Mouse (Mus musculus) CH12.LX (cell line): ENCODE measurements around the gene Ttll13. TPM values are rescaled to one million over a fixed set of nuclear protein-coding genes. Genes with fewer than 3 reads are reported as not detected.

Experiments used
- DNase-seq: peaks from one replicate; pipeline ENCODE4 v3.0.0-alpha.2; 2013; ENCODE audit errors: extremely low read depth
- H3K27ac ChIP-seq: 2 replicates; pipeline ENCODE4 v1.5.1; 2012; ENCODE audit warnings: low read depth, mild to moderate bottlenecking, control low read depth, moderate library complexity; ENCODE audit not compliant: insufficient read depth
- H3K27me3 ChIP-seq: replicated peaks from 2 replicates; pipeline ENCODE3; 2012; ENCODE audit warnings: inconsistent platforms
- H3K36me3 ChIP-seq, 2 experiments: replicated peaks in 1 of 2; 2 replicates each; pipeline versions ENCODE3 to v1.6.1; 2012; ENCODE audit warnings: inconsistent platforms in 1 of 2, low read length in 1 of 2, mild to moderate bottlenecking in 1 of 2, mixed read lengths in 1 of 2, moderate library complexity in 1 of 2; ENCODE audit not compliant: control insufficient read depth in 1 of 2, insufficient read depth in 1 of 2
- H3K4me1 ChIP-seq, 2 experiments: 2 replicates each; pipeline ENCODE4 v1.6.1; 2012; ENCODE audit warnings: inconsistent platforms in 1 of 2, moderate library complexity in 1 of 2; ENCODE audit not compliant: insufficient read depth in 2 of 2, control insufficient read depth in 1 of 2
- H3K4me2 ChIP-seq: 2 replicates; pipeline ENCODE4 v1.6.1; 2012; ENCODE audit warnings: low read depth, mild to moderate bottlenecking, control low read depth; ENCODE audit not compliant: poor library complexity, insufficient read depth, severe bottlenecking
- H3K4me3 ChIP-seq, 3 experiments: fragments of 150-350 bp in 1 of 3; sonication (generic) in 1 of 3; replicated peaks in 1 of 3; 2 replicates each; pipeline versions ENCODE3 to v1.5.1; 2011 to 2012; ENCODE audit warnings: low read depth in 2 of 3, low read length in 2 of 3, mild to moderate bottlenecking in 2 of 3, moderate library complexity in 2 of 3, control low read depth in 1 of 3, improper control_type of control experiment in 1 of 3, inconsistent platforms in 1 of 3, mixed read lengths in 1 of 3; ENCODE audit not compliant: poor library complexity in 1 of 3
- H3K79me2 ChIP-seq: replicated peaks from 2 replicates; pipeline ENCODE4 v1.6.1; 2012; ENCODE audit warnings: mild to moderate bottlenecking, moderate library complexity; ENCODE audit not compliant: control insufficient read depth, poor library complexity, insufficient read depth, severe bottlenecking; ENCODE audit errors: extremely low read depth
- H3K9ac ChIP-seq: 2 replicates; pipeline ENCODE4 v1.6.1; 2012; ENCODE audit warnings: low read depth, mild to moderate bottlenecking, control low read depth, moderate library complexity; ENCODE audit not compliant: insufficient read depth
- H3K9me3 ChIP-seq: replicated peaks from 2 replicates; pipeline ENCODE3; 2012; ENCODE audit warnings: low read length, inconsistent platforms, mixed read lengths
- CHD2 ChIP-seq: IDR thresholded peaks from 2 replicates; pipeline ENCODE4 v1.6.1; 2011; ENCODE audit warnings: low read length, improper control_type of control experiment
- CTCF ChIP-seq, 2 experiments: IDR thresholded peaks in 1 of 2; conservative IDR thresholded peaks in 1 of 2; 2 replicates each; pipeline ENCODE4 v1.5.1; 2011 to 2012; ENCODE audit warnings: low read depth in 2 of 2, low read length in 2 of 2, improper control_type of control experiment in 1 of 2, inconsistent platforms in 1 of 2, mild to moderate bottlenecking in 1 of 2, moderate library complexity in 1 of 2
- EP300 ChIP-seq: IDR thresholded peaks from 2 replicates; pipeline ENCODE4 v1.6.1; 2011; ENCODE audit warnings: low read length, improper control_type of control experiment
- GABPA ChIP-seq: IDR thresholded peaks from 2 replicates; pipeline ENCODE4 v1.6.1; 2012; ENCODE audit warnings: low read depth, low read length, improper control_type of control experiment, inconsistent platforms; ENCODE audit not compliant: insufficient replicate concordance
- HCFC1 ChIP-seq: IDR thresholded peaks from 2 replicates; pipeline ENCODE4 v1.6.1; 2012; ENCODE audit warnings: low read depth, mild to moderate bottlenecking, inconsistent platforms, low read length, improper control_type of control experiment
- IRF4 ChIP-seq: IDR thresholded peaks from 2 replicates; pipeline ENCODE4 v1.6.1; 2014; ENCODE audit warnings: low read depth, mild to moderate bottlenecking, inconsistent platforms, low read length, improper control_type of control experiment
- JUN ChIP-seq: IDR thresholded peaks from 2 replicates; pipeline ENCODE4 v1.6.1; 2011; ENCODE audit warnings: low read depth, mild to moderate bottlenecking, low read length, improper control_type of control experiment, moderate library complexity; ENCODE audit not compliant: insufficient read depth
- JUND ChIP-seq: conservative IDR thresholded peaks from 2 replicates; pipeline ENCODE4 v1.6.1; 2011; ENCODE audit warnings: low read depth, low read length, improper control_type of control experiment
- KAT2A ChIP-seq: IDR thresholded peaks from 2 replicates; pipeline ENCODE4 v1.6.1; 2012; ENCODE audit warnings: low read length, improper control_type of control experiment, inconsistent platforms; ENCODE audit not compliant: insufficient replicate concordance
- NELFE ChIP-seq: IDR thresholded peaks from 2 replicates; pipeline ENCODE4 v1.6.1; 2011; ENCODE audit warnings: low read depth, low read length, improper control_type of control experiment
- RAD21 ChIP-seq: IDR thresholded peaks from 2 replicates; pipeline ENCODE4 v1.6.1; 2011; ENCODE audit warnings: low read depth, mild to moderate bottlenecking, low read length, improper control_type of control experiment, moderate library complexity
- SIN3A ChIP-seq: IDR thresholded peaks from 2 replicates; pipeline ENCODE4 v1.6.1; 2012; ENCODE audit warnings: low read length, improper control_type of control experiment, inconsistent platforms
- SMC3 ChIP-seq: IDR thresholded peaks from 2 replicates; pipeline ENCODE4 v1.6.1; 2011; ENCODE audit warnings: low read depth, low read length, improper control_type of control experiment
- UBTF ChIP-seq: IDR thresholded peaks from 2 replicates; pipeline ENCODE4 v1.6.1; 2012; ENCODE audit warnings: low read depth, mild to moderate bottlenecking, inconsistent platforms, low read length, improper control_type of control experiment, moderate library complexity
- USF1 ChIP-seq: IDR thresholded peaks from 2 replicates; pipeline ENCODE4 v1.6.1; 2014; ENCODE audit warnings: low read depth, mild to moderate bottlenecking, inconsistent platforms, low read length, improper control_type of control experiment
- ZC3H11A ChIP-seq: IDR thresholded peaks from 2 replicates; pipeline ENCODE4 v1.6.1; 2012; ENCODE audit warnings: low read depth, mild to moderate bottlenecking, inconsistent platforms, low read length, improper control_type of control experiment
- ZMIZ1 ChIP-seq: IDR thresholded peaks from 2 replicates; pipeline ENCODE4 v1.6.1; 2012; ENCODE audit warnings: low read depth, mild to moderate bottlenecking, inconsistent platforms, low read length, improper control_type of control experiment
- dilution Hi-C: fragments of 300-500 bp; cut with MboI; formaldehyde crosslinking; loops from 2 replicates; pipeline ENCODE4 v1.14.3; 2020; ENCODE audit warnings: low sequenced_read_pairs; ENCODE audit not compliant: extremely low pct_unique_long_range_greater_than_20kb, extremely low pct_ligation_motif_present
- in situ Hi-C: fragments of 300-500 bp; cut with MboI; formaldehyde crosslinking; loops from 3 replicates; pipeline ENCODE4 v1.14.3; 2019; ENCODE audit warnings: low sequenced_read_pairs, low pct_ligation_motif_present, low pct_unique_long_range_greater_than_20kb, mixed read lengths
- polyA plus RNA-seq: library from polyadenylated mRNA; unstranded; fragments of >175 nt; gene quantifications from 2 replicates; pipeline ENCODE4 v1.2.1, GENCODE M21; 2012; ENCODE audit warnings: low read depth; ENCODE audit not compliant: insufficient read length
- total RNA-seq, 2 experiments: library from RNA; depleted of rRNA; stranded (reverse); fragments of 300-350 nt in 1 of 2; fragments of >200 nt in 1 of 2; gene quantifications; 2 replicates each; pipeline ENCODE4 v1.2.3; 2012 to 2014

Gene Ttll13
- total and polyA plus RNA-seq, 3 experiments = 0.59 TPM; not detected in 2

- no peak for TF ChIP-seq CHD2
- no peak for TF ChIP-seq SMC3
- TF ChIP-seq EP300 = no peak
- no peak for TF ChIP-seq SIN3A
- TF ChIP-seq IRF4 = no peak
- no peak for TF ChIP-seq UBTF
- no peak for TF ChIP-seq USF1
- no peak for TF ChIP-seq GABPA
- TF ChIP-seq JUN = no peak
- TF ChIP-seq NELFE = no peak
- TF ChIP-seq HCFC1 = no peak
- TF ChIP-seq KAT2A = no peak
- no peak for TF ChIP-seq JUND
- Histone ChIP-seq H3K36me3 (peaks cover 50 to 93% of the 10 kb centered on the region in 2 experiments), H3K79me2 (no peaks in the 10 kb centered on the region), H3K9ac (no peak overlapping the region), H3K27ac (no peak overlapping the region), H3K4me3 (no peak overlapping the region), H3K27me3 (no peaks in the 10 kb centered on the region), H3K4me1 (no peaks in the 10 kb centered on the region), H3K9me3 (no peaks in the 10 kb centered on the region), H3K4me2 (no peak overlapping the region)
- DNase-seq = no peak
- dilution Hi-C loops (no loop called here), in situ Hi-C loops (no loop called here)
These were observed 33.9 kb downstream of the Ttll13 start for GRCm38 (mm10) chr7:80280032-80280431.

DNA sequence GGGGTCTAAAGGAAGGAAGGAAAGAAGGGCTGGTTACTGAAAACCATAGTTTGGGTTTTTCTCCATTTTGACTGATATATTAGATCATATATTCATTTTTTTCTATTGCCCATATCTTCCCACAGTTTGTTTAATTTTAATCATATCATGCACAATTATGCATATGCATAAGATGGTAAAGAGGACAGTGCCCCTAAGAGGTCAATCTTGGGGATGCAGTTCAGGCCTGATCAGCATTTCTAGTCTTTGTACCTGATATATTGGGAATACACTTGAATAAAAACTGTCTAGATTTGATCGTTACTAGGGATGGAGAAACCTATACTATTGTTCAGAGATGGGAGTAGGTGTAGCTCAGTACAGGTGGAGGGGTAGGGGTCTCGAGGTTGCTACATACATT lies 34.8 kb downstream of the Ttll13 start:
- Histone ChIP-seq H3K27ac (no peak overlapping the region), H3K27me3 (no peaks in the 10 kb centered on the region), H3K79me2 (no peaks in the 10 kb centered on the region), H3K9me3 (no peaks in the 10 kb centered on the region), H3K9ac (no peak overlapping the region), H3K36me3 (peaks cover 52 to 95% of the 10 kb centered on the region in 2 experiments), H3K4me3 (no peak overlapping the region), H3K4me2 (no peak overlapping the region), H3K4me1 (no peaks in the 10 kb centered on the region)
- no peak for DNase-seq
- dilution Hi-C loops = no loop called here
- TF ChIP-seq CTCF (conservative IDR thresholded peaks at IDR 0.05 in 1 of 2, IDR thresholded peaks at IDR 0.05 in 1 of 2; ENCODE audit: low read depth in 2 of 2, low read length in 2 of 2) (peak in 1 of 2 experiments; percentile 28; a peak in 1 of 4 replicates), RAD21 (peak; percentile 12), ZC3H11A (no peak), ZMIZ1 (no peak)
- in situ Hi-C loops = no loop called here
